Mouse (Mus musculus): ENCODE measurements around the gene Hunk. TPM values are rescaled to one million over a fixed set of nuclear protein-coding genes. Genes with fewer than 3 reads are reported as not detected.

Gene Hunk
- total and polyA plus RNA-seq, 3 experiments = 0.01 TPM; not detected in 2

- Histone ChIP-seq H3K9me3 (replicated peaks; ENCODE audit: insufficient read depth, low read length) (no peaks in the 10 kb centered on the region), H3K27ac (ENCODE audit: control insufficient read depth, low read depth, low read length) (no peak overlapping the region), H3K27me3 (ENCODE audit: control insufficient read depth in 1 of 2, insufficient read depth in 2 of 2, low read length in 2 of 2) (no peaks in the 10 kb centered on the region), H3K9ac (ENCODE audit: control insufficient read depth, low read depth, low read length, poor library complexity, severe bottlenecking) (no peak overlapping the region), H3K36me3 (ENCODE audit: control insufficient read depth in 1 of 2, insufficient read depth in 2 of 2, low read length in 2 of 2) (no peaks in the 10 kb centered on the region), H3K79me2 (ENCODE audit: control insufficient read depth, insufficient read depth, low read length, poor library complexity) (no peaks in the 10 kb centered on the region), H3K4me1 (ENCODE audit: control insufficient read depth in 1 of 2, insufficient read depth in 2 of 2, low read length in 2 of 2) (no peaks in the 10 kb centered on the region), H3K4me3 (ENCODE audit: control insufficient read depth in 1 of 2, insufficient read depth in 1 of 2, low read depth in 2 of 2, low read length in 2 of 2) (no peak overlapping the region)
- no peak for TF ChIP-seq RCOR1 (IDR thresholded peaks at IDR 0.05; ENCODE audit: low read depth, low read length)
- no peak for TF ChIP-seq NELFE (IDR thresholded peaks at IDR 0.05; ENCODE audit: low read depth, low read length)
- no peak for TF ChIP-seq NRF1 (IDR thresholded peaks at IDR 0.05; ENCODE audit: insufficient read depth, low read depth, low read length, poor library complexity, severe bottlenecking)
- no peak for TF ChIP-seq POLR2AphosphoS2 (IDR thresholded peaks at IDR 0.05; ENCODE audit: low read length)
- TF ChIP-seq SMC3 (IDR thresholded peaks at IDR 0.05; ENCODE audit: low read depth, low read length) = no peak
- no peak for TF ChIP-seq ZNF384 (IDR thresholded peaks at IDR 0.05; ENCODE audit: low read depth, low read length)
- no peak for TF ChIP-seq ZMIZ1 (IDR thresholded peaks at IDR 0.05; ENCODE audit: low read depth, low read length)
- no peak for TF ChIP-seq UBTF (IDR thresholded peaks at IDR 0.05; ENCODE audit: borderline replicate concordance, insufficient read depth, low read depth, low read length)
- TF ChIP-seq ETS1 (IDR thresholded peaks at IDR 0.05; ENCODE audit: low read depth, low read length) = no peak
- no peak for TF ChIP-seq HCFC1 (IDR thresholded peaks at IDR 0.05; ENCODE audit: low read depth, low read length)
- TF ChIP-seq TAL1 (IDR thresholded peaks at IDR 0.05; ENCODE audit: low read length) = no peak
- no peak for TF ChIP-seq BHLHE40 (IDR thresholded peaks at IDR 0.05; ENCODE audit: borderline replicate concordance, low read depth, low read length)
- TF ChIP-seq GATA1 (IDR thresholded peaks at IDR 0.05; ENCODE audit: low read depth, low read length) = no peak
- no peak for TF ChIP-seq MYB (IDR thresholded peaks at IDR 0.05; ENCODE audit: low read depth, low read length)
- no peak for TF ChIP-seq TBP (IDR thresholded peaks at IDR 0.05; ENCODE audit: low read depth, low read length)
- TF ChIP-seq CHD1 (IDR thresholded peaks at IDR 0.05; ENCODE audit: low read depth, low read length) = no peak
- DNase-seq (ENCODE audit: low read depth, low spot score) = no peak
Observed at GRCm38 (mm10) chr16:90359329-90359728, 26.5 kb upstream of the Hunk start.

- Histone ChIP-seq H3K27me3 (ENCODE audit: control insufficient read depth in 1 of 2, insufficient read depth in 2 of 2, low read length in 2 of 2) (no peaks in the 10 kb centered on the region), H3K4me3 (ENCODE audit: control insufficient read depth in 1 of 2, insufficient read depth in 1 of 2, low read depth in 2 of 2, low read length in 2 of 2) (no peak overlapping the region), H3K79me2 (ENCODE audit: control insufficient read depth, insufficient read depth, low read length, poor library complexity) (no peaks in the 10 kb centered on the region), H3K36me3 (ENCODE audit: control insufficient read depth in 1 of 2, insufficient read depth in 2 of 2, low read length in 2 of 2) (no peaks in the 10 kb centered on the region), H3K9ac (ENCODE audit: control insufficient read depth, low read depth, low read length, poor library complexity, severe bottlenecking) (no peak overlapping the region), H3K9me3 (replicated peaks; ENCODE audit: insufficient read depth, low read length) (no peaks in the 10 kb centered on the region), H3K4me1 (ENCODE audit: control insufficient read depth in 1 of 2, insufficient read depth in 2 of 2, low read length in 2 of 2) (no peaks in the 10 kb centered on the region), H3K27ac (ENCODE audit: control insufficient read depth, low read depth, low read length) (no peak overlapping the region)
- DNase-seq (ENCODE audit: low read depth, low spot score) = no peak
- no peak for TF ChIP-seq TAL1 (IDR thresholded peaks at IDR 0.05; ENCODE audit: low read length)
- no peak for TF ChIP-seq ZC3H11A (IDR thresholded peaks at IDR 0.05; ENCODE audit: low read depth, low read length)
- no peak for TF ChIP-seq MAZ (IDR thresholded peaks at IDR 0.05; ENCODE audit: low read depth, low read length)
- TF ChIP-seq ELF1 (IDR thresholded peaks at IDR 0.05; ENCODE audit: low read depth, low read length) = no peak
- TF ChIP-seq POLR2A (IDR thresholded peaks at IDR 0.05; ENCODE audit: control insufficient read depth in 1 of 2, insufficient read depth in 1 of 2, low read depth in 1 of 2, low read length in 2 of 2, poor library complexity in 1 of 2) = no peak
- no peak for TF ChIP-seq BHLHE40 (IDR thresholded peaks at IDR 0.05; ENCODE audit: borderline replicate concordance, low read depth, low read length)
- TF ChIP-seq NELFE (IDR thresholded peaks at IDR 0.05; ENCODE audit: low read depth, low read length) = no peak
- no peak for TF ChIP-seq MAX (IDR thresholded peaks at IDR 0.05; ENCODE audit: low read length)
Observed at GRCm38 (mm10) chr16:90359750-90360149, 26.1 kb upstream of the Hunk start.

Data from MEL (cell line).